Mouse (Mus musculus): ENCODE data around the gene Crcp. TPM values are rescaled to one million over a fixed set of nuclear protein-coding genes. Genes with fewer than 3 reads are reported as not detected.

Gene Crcp
- polyA plus RNA-seq, 1 experiment from 2014 or later, result 24.9 TPM

Other genes with a start within 250 kb of the Crcp start
- gene Psph, start 241.8 kb upstream of the Crcp start, polyA plus RNA-seq (2014; fragmentation: Nextera tagmentation; extraction: Ambion mirVana), result 33.1 and 33.5 TPM in 2 replicates
- 45.6 and 60.6 TPM in 2 replicates for gene Sumf2, start 182.3 kb upstream of the Crcp start, polyA plus RNA-seq (2014; fragmentation: Nextera tagmentation; extraction: Ambion mirVana)
- gene Chchd2, start 141.8 kb upstream of the Crcp start, polyA plus RNA-seq (2014; fragmentation: Nextera tagmentation; extraction: Ambion mirVana), result 850 and 911 TPM in 2 replicates
- 5.6 and 9.3 TPM in 2 replicates for gene Zbed5, start 133.6 kb upstream of the Crcp start, polyA plus RNA-seq (2014; fragmentation: Nextera tagmentation; extraction: Ambion mirVana)
- gene Phkg1, start 130.7 kb upstream of the Crcp start, polyA plus RNA-seq (2014; fragmentation: Nextera tagmentation; extraction: Ambion mirVana), result 0.50 and 0.54 TPM in 2 replicates
- gene Nupr1l, start 120.8 kb upstream of the Crcp start, polyA plus RNA-seq (2014; fragmentation: Nextera tagmentation; extraction: Ambion mirVana), result 3.4 and 3.6 TPM in 2 replicates
- 24.8 and 25.4 TPM in 2 replicates for gene Vkorc1l1, start 87.3 kb upstream of the Crcp start, polyA plus RNA-seq (2014; fragmentation: Nextera tagmentation; extraction: Ambion mirVana)
- 57.8 and 60.0 TPM in 2 replicates for gene Gusb, start 26.2 kb upstream of the Crcp start, polyA plus RNA-seq (2014; fragmentation: Nextera tagmentation; extraction: Ambion mirVana)
- gene Asl, start within 50 bp of the Crcp start, polyA plus RNA-seq (2014; fragmentation: Nextera tagmentation; extraction: Ambion mirVana), result 32.1 and 35.7 TPM in 2 replicates
- gene Tpst1, start 44.0 kb downstream of the Crcp start, polyA plus RNA-seq (2014; fragmentation: Nextera tagmentation; extraction: Ambion mirVana), result 94.0 and 102 TPM in 2 replicates
- 5.8 and 6.5 TPM in 2 replicates for gene Kctd7, start 115.6 kb downstream of the Crcp start, polyA plus RNA-seq (2014; fragmentation: Nextera tagmentation; extraction: Ambion mirVana)
- 22.5 and 24.4 TPM in 2 replicates for gene Rabgef1, start 142.5 kb downstream of the Crcp start, polyA plus RNA-seq (2014; fragmentation: Nextera tagmentation; extraction: Ambion mirVana)
- gene Tmem248, start 187.8 kb downstream of the Crcp start, polyA plus RNA-seq (2014; fragmentation: Nextera tagmentation; extraction: Ambion mirVana), result 40.6 and 44.7 TPM in 2 replicates
- gene Sbds, start 226.2 kb downstream of the Crcp start, polyA plus RNA-seq (2014; fragmentation: Nextera tagmentation; extraction: Ambion mirVana), result 51.7 and 54.3 TPM in 2 replicates
- gene Tyw1, start 226.3 kb downstream of the Crcp start, polyA plus RNA-seq (2014; fragmentation: Nextera tagmentation; extraction: Ambion mirVana), result 22.3 and 23.9 TPM in 2 replicates

Data from embryonic facial prominence, embryonic 14.5 days (tissue).